Mouse (Mus musculus): ENCODE measurements at regions not wholly inside any gene's neighbourhood (a gene's known extent, or its start where the extent isn't known, plus 50 kb on each side); places are given as distances from the start of the nearest gene placed in this dataset.
A peak's percentile ranks its signal among the peaks of the same experiment; 100 is the strongest.

- no peak for DNase-seq (ENCODE audit: low read depth, low spot score)
- Histone ChIP-seq H3K9me3 (replicated peaks; ENCODE audit: insufficient read depth, low read length) (no peaks in the 10 kb centered on the region), H3K36me3 (ENCODE audit: control insufficient read depth in 1 of 2, insufficient read depth in 2 of 2, low read length in 2 of 2) (no peaks in the 10 kb centered on the region), H3K9ac (ENCODE audit: control insufficient read depth, low read depth, low read length, poor library complexity, severe bottlenecking) (no peak overlapping the region), H3K4me1 (ENCODE audit: control insufficient read depth in 1 of 2, insufficient read depth in 2 of 2, low read length in 2 of 2) (no peaks in the 10 kb centered on the region), H3K27ac (ENCODE audit: control insufficient read depth, low read depth, low read length) (no peak overlapping the region), H3K27me3 (ENCODE audit: control insufficient read depth in 1 of 2, insufficient read depth in 2 of 2, low read length in 2 of 2) (no peaks in the 10 kb centered on the region; a peak in 1 of 4 replicates), H3K4me3 (ENCODE audit: control insufficient read depth in 1 of 2, insufficient read depth in 1 of 2, low read depth in 2 of 2, low read length in 2 of 2) (no peak overlapping the region), H3K79me2 (ENCODE audit: control insufficient read depth, insufficient read depth, low read length, poor library complexity) (no peaks in the 10 kb centered on the region)
- TF ChIP-seq CHD1 (IDR thresholded peaks at IDR 0.05; ENCODE audit: low read depth, low read length): no peak
Observed at GRCm38 (mm10) chr1:35821791-35822190, 246.4 kb upstream of the Hs6st1 start.

GRCm38 (mm10) chr1:35822376-35823202 is 245.6 kb upstream of the Hs6st1 start:
- H3K4me1 ChIP-seq (ENCODE audit: control insufficient read depth in 1 of 2, insufficient read depth in 2 of 2, low read length in 2 of 2): no peaks in the 10 kb centered on the region
- H3K27me3 ChIP-seq (ENCODE audit: control insufficient read depth in 1 of 2, insufficient read depth in 2 of 2, low read length in 2 of 2): no peaks in the 10 kb centered on the region; a peak in 1 of 4 replicates
- TF ChIP-seq ZNF384 (IDR thresholded peaks at IDR 0.05; ENCODE audit: low read depth, low read length) (peak; percentile 28; the same call in 1 of the 2 replicates), GATA1 (IDR thresholded peaks at IDR 0.05; ENCODE audit: low read depth, low read length) (no peak)
- H3K4me3 ChIP-seq (ENCODE audit: control insufficient read depth in 1 of 2, insufficient read depth in 1 of 2, low read depth in 2 of 2, low read length in 2 of 2): no peak overlapping the region
- H3K9ac ChIP-seq (ENCODE audit: control insufficient read depth, low read depth, low read length, poor library complexity, severe bottlenecking): no peak overlapping the region
- H3K79me2 ChIP-seq (ENCODE audit: control insufficient read depth, insufficient read depth, low read length, poor library complexity): no peaks in the 10 kb centered on the region
- H3K27ac ChIP-seq (ENCODE audit: control insufficient read depth, low read depth, low read length): no peak overlapping the region
- no peaks in the 10 kb centered on the region for H3K36me3 ChIP-seq (ENCODE audit: control insufficient read depth in 1 of 2, insufficient read depth in 2 of 2, low read length in 2 of 2)
- peak; percentile 19 for DNase-seq (ENCODE audit: low read depth, low spot score)
- H3K9me3 ChIP-seq (replicated peaks; ENCODE audit: insufficient read depth, low read length): no peaks in the 10 kb centered on the region

DNA sequence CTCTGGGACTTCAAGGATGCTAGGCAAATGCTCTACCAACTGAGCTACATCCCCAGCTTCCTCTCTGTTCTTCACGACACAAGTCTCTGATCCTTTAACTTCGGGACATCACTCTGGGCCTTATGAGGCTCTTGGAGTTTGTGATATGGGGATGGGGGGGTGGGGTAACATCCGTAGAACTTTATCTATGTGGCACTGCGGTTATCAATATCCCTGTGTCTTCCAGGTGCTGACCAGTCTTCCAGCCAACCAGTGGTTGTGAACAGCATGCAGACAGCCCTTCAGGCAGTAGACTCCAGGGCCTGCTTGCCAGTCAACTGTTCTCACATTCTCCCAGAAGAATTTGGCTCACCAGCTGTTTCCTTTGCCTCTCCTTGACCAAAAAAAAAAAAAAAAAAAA is 244.7 kb upstream of the Hs6st1 start:
- H3K36me3 ChIP-seq (ENCODE audit: control insufficient read depth in 1 of 2, insufficient read depth in 2 of 2, low read length in 2 of 2): no peaks in the 10 kb centered on the region
- no peaks in the 10 kb centered on the region for H3K9me3 ChIP-seq (replicated peaks; ENCODE audit: insufficient read depth, low read length)
- H3K4me1 ChIP-seq (ENCODE audit: control insufficient read depth in 1 of 2, insufficient read depth in 2 of 2, low read length in 2 of 2): no peaks in the 10 kb centered on the region
- no peak overlapping the region for H3K4me3 ChIP-seq (ENCODE audit: control insufficient read depth in 1 of 2, insufficient read depth in 1 of 2, low read depth in 2 of 2, low read length in 2 of 2)
- no peak overlapping the region for H3K27ac ChIP-seq (ENCODE audit: control insufficient read depth, low read depth, low read length)
- no peak overlapping the region for H3K9ac ChIP-seq (ENCODE audit: control insufficient read depth, low read depth, low read length, poor library complexity, severe bottlenecking)
- DNase-seq (ENCODE audit: low read depth, low spot score): no peak
- peaks cover 0 to 2% of the 10 kb centered on the region in 2 experiments; a peak in 2 of 4 replicates for H3K27me3 ChIP-seq (ENCODE audit: control insufficient read depth in 1 of 2, insufficient read depth in 2 of 2, low read length in 2 of 2)
- TF ChIP-seq EP300 (IDR thresholded peaks at IDR 0.05; ENCODE audit: low read depth in 1 of 2, low read length in 2 of 2) (no peak), RCOR1 (IDR thresholded peaks at IDR 0.05; ENCODE audit: low read depth, low read length) (no peak), ZKSCAN1 (IDR thresholded peaks at IDR 0.05; ENCODE audit: low read depth, low read length) (no peak), POLR2AphosphoS5 (IDR thresholded peaks at IDR 0.05; ENCODE audit: borderline replicate concordance, low read depth, low read length) (no peak)
- H3K79me2 ChIP-seq (ENCODE audit: control insufficient read depth, insufficient read depth, low read length, poor library complexity): no peaks in the 10 kb centered on the region
